Comparison of ENCODE assay signal across 8 mouse cellular contexts in the genomic region with DNA sequence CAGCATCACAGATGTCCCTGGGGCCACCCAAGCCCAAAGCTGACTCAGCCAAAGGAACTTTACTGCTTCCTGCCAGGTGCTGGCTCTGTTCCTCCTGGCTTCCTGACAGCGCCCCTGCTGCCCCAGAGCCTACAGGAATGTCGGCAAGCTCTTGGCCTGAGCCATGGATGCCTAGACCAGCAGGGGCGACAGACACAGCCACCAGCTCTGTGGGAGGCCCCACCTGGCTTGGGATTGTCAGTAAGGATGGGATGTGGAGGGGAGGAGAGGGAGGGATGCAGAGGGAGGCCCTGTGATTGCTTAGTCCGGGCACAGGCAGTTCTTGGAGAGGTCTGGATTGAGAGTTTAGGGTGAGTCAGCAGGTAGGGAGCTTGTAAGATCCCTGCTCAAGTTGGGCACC. TPM values are rescaled to one million over a fixed set of nuclear protein-coding genes. Genes with fewer than 3 reads are reported as not detected.
DNase-seq lines count a peak whose midpoint lies in the region; ATAC-seq and TF ChIP-seq lines count a peak whose summit lies in the region.
"Had no signal": no experiment of that assay in that cellular context is flagged by ENCODE, and none has a peak within 500 bp of the region (broad histone marks: within the 10 kb centered on the region; RNA-seq: fewer than 3 reads in every experiment).

No protein-coding gene starts in this region.

- H3K9me3 ChIP-seq in lung, postnatal 0 days (ENCODE audit: low read length) = no peaks in the 10 kb centered on the region
- no peaks in the 10 kb centered on the region for H3K9me3 ChIP-seq in forebrain, embryonic 13.5 days (replicated peaks)
- H3K9me3 ChIP-seq in limb, embryonic 10.5 days (replicated peaks) = no peaks in the 10 kb centered on the region
- H3K9me3 ChIP-seq: liver, embryonic 15.5 days had no signal

- H3K4me2 ChIP-seq in lung, postnatal 0 days (replicated peaks; ENCODE audit: low read depth, low read length) = no peak overlapping the region
- H3K4me2 ChIP-seq in forebrain, embryonic 13.5 days = no peak overlapping the region
- H3K4me2 ChIP-seq: liver, embryonic 15.5 days had no signal

- no peak for TF ChIP-seq EP300 in lung, postnatal 0 days (IDR thresholded peaks at IDR 0.05)

- WGBS in lung, postnatal 0 days = 9% methylated on average over 4 of the region's 4 CpGs
- WGBS in forebrain, embryonic 13.5 days = 11% methylated on average over 4 of the region's 4 CpGs
- 6% methylated on average over 4 of the region's 4 CpGs for WGBS in limb, embryonic 10.5 days

- H3K4me1 ChIP-seq in lung, postnatal 0 days (ENCODE audit: insufficient read depth, low read depth, low read length) = 0 out of 2 replicates have a peak, but pooled peaks cover 3% of the 10 kb centered on the region
- peaks cover 3% of the 10 kb centered on the region; the same call in 1 of the 2 replicates for H3K4me1 ChIP-seq in brown adipose tissue, adult 24 weeks (ENCODE audit: control insufficient read depth, insufficient read depth, insufficient read length, low read length)
- H3K4me1 ChIP-seq in forebrain, embryonic 13.5 days = peaks cover 12% of the 10 kb centered on the region
- H3K4me1 ChIP-seq in limb, embryonic 10.5 days = peaks cover 16% of the 10 kb centered on the region

- H3K27me3 ChIP-seq in lung, postnatal 0 days (replicated peaks; ENCODE audit: insufficient read depth, low read length) = no peaks in the 10 kb centered on the region
- H3K27me3 ChIP-seq in forebrain, embryonic 13.5 days = 0 out of 2 replicates have a peak, but pooled peaks cover 3% of the 10 kb centered on the region
- H3K27me3 ChIP-seq in limb, embryonic 10.5 days (ENCODE audit: low read depth, poor library complexity, severe bottlenecking) = no peaks in the 10 kb centered on the region

- peak; percentile 28; the same call in 1 of the 2 replicates for TF ChIP-seq CTCF in lung, postnatal 0 days (IDR thresholded peaks at IDR 0.05)

- peak; percentile 32; the same call in 1 of the 2 replicates for ATAC-seq in lung, postnatal 0 days
- 0 out of 2 replicates have a peak, but pooled peaks have one; percentile 49 for ATAC-seq in forebrain, embryonic 13.5 days

- DNase-seq in lung, postnatal 0 days (ENCODE audit: low spot score) = no peak
- no peak for DNase-seq in lung, postnatal 25 days (ENCODE audit: low spot score)
- no peak for DNase-seq in limb, embryonic 10.5 days (ENCODE audit: low spot score)
- DNase-seq in thymus, postnatal 0 days (ENCODE audit: low spot score) = no peak
- no peak for DNase-seq in layer of hippocampus, postnatal 25 days (ENCODE audit: extremely low spot score in 1 of 2, low spot score in 1 of 2)

- H3K36me3 ChIP-seq in lung, postnatal 0 days (ENCODE audit: insufficient read depth, low read length) = no peaks in the 10 kb centered on the region
- no peaks in the 10 kb centered on the region for H3K36me3 ChIP-seq in forebrain, embryonic 13.5 days (ENCODE audit: poor library complexity, severe bottlenecking)
- H3K36me3 ChIP-seq in limb, embryonic 10.5 days = no peaks in the 10 kb centered on the region
- H3K36me3 ChIP-seq: liver, embryonic 15.5 days had no signal

- no peak overlapping the region for H3K4me3 ChIP-seq in lung, postnatal 0 days (ENCODE audit: low read depth, low read length)
- H3K4me3 ChIP-seq in brown adipose tissue, adult 24 weeks (ENCODE audit: insufficient read depth, low read depth, low read length) = peak overlapping the region; percentile 31
- no peak overlapping the region for H3K4me3 ChIP-seq in forebrain, embryonic 13.5 days
- no peak overlapping the region for H3K4me3 ChIP-seq in limb, embryonic 10.5 days
- H3K4me3 ChIP-seq: liver, embryonic 15.5 days had no signal

- H3K27ac ChIP-seq in lung, postnatal 0 days (ENCODE audit: low read length) = peak overlapping the region; percentile 20; the same call in 1 of the 2 replicates
- H3K27ac ChIP-seq in brown adipose tissue, adult 24 weeks (replicated peaks; ENCODE audit: low read depth, low read length) = peak overlapping the region; percentile 58
- no peak overlapping the region for H3K27ac ChIP-seq in forebrain, embryonic 13.5 days
- H3K27ac ChIP-seq in limb, embryonic 10.5 days = peak overlapping the region; percentile 0; the same call in 1 of the 2 replicates
- H3K27ac ChIP-seq: liver, embryonic 15.5 days had no signal

- no peak overlapping the region for H3K9ac ChIP-seq in lung, postnatal 0 days (replicated peaks; ENCODE audit: low read depth)
- peak overlapping the region; percentile 21; the same call in 1 of the 2 replicates for H3K9ac ChIP-seq in forebrain, embryonic 13.5 days
- H3K9ac ChIP-seq: liver, embryonic 15.5 days had no signal

RNA-seq across cellular contexts. Expression of a gene that starts 6.4 kb away (rescaled TPM):
- polyA plus RNA-seq in lung, postnatal 0 days (2015; fragmentation: Nextera tagmentation; extraction: Ambion mirVana) = 63.7 and 68.5 TPM in 2 replicates
- polyA plus RNA-seq in brown adipose tissue, adult 24 weeks (2012; ENCODE audit: insufficient read depth, insufficient read length, missing spikeins) = 54.5 and 60.6 TPM in 2 replicates
- polyA plus RNA-seq in forebrain, embryonic 13.5 days (2015; fragmentation: Nextera tagmentation; extraction: Ambion mirVana) = 169 and 179 TPM in 2 replicates
- 174 and 187 TPM in 2 replicates for polyA plus RNA-seq in limb, embryonic 10.5 days (2016; fragmentation: Nextera tagmentation; extraction: Ambion mirVana)
- polyA plus RNA-seq in thymus, postnatal 0 days (2015; fragmentation: Nextera tagmentation; extraction: Ambion mirVana) = 93.8 and 98.6 TPM in 2 replicates
- 10 to 100 TPM; 92.7 to 95.6 TPM for total RNA-seq in layer of hippocampus, postnatal 25 days (2021)

RNA-seq across cellular contexts. Expression of a gene that starts 12.4 kb away (rescaled TPM):
- polyA plus RNA-seq in lung, postnatal 0 days (2015; fragmentation: Nextera tagmentation; extraction: Ambion mirVana) = 0.12 and 0.13 TPM in 2 replicates
- not detected in 2 replicates for polyA plus RNA-seq in brown adipose tissue, adult 24 weeks (2012; ENCODE audit: insufficient read depth, insufficient read length, missing spikeins)
- 0.50 and 0.67 TPM in 2 replicates for polyA plus RNA-seq in forebrain, embryonic 13.5 days (2015; fragmentation: Nextera tagmentation; extraction: Ambion mirVana)
- 0.16 and 0.23 TPM in 2 replicates for polyA plus RNA-seq in limb, embryonic 10.5 days (2016; fragmentation: Nextera tagmentation; extraction: Ambion mirVana)
- polyA plus RNA-seq in thymus, postnatal 0 days (2015; fragmentation: Nextera tagmentation; extraction: Ambion mirVana) = 0.49 and 1.6 TPM in 2 replicates
- 10 to 100 TPM in 1 of 2 experiments, 1 to 10 TPM in 1; 6.9 to 10.5 TPM for total RNA-seq in layer of hippocampus, postnatal 25 days (2021)
- polyA plus RNA-seq: liver, embryonic 15.5 days had no signal

RNA-seq across cellular contexts. Expression of a gene that starts 17.1 kb away (rescaled TPM):
- polyA plus RNA-seq in lung, postnatal 0 days (2015; fragmentation: Nextera tagmentation; extraction: Ambion mirVana) = 0.24 and 0.25 TPM in 2 replicates
- 5.8 and 6.0 TPM in 2 replicates for polyA plus RNA-seq in brown adipose tissue, adult 24 weeks (2012; ENCODE audit: insufficient read depth, insufficient read length, missing spikeins)
- 11.2 and 13.5 TPM in 2 replicates for polyA plus RNA-seq in forebrain, embryonic 13.5 days (2015; fragmentation: Nextera tagmentation; extraction: Ambion mirVana)
- 2.8 and 4.0 TPM in 2 replicates for polyA plus RNA-seq in limb, embryonic 10.5 days (2016; fragmentation: Nextera tagmentation; extraction: Ambion mirVana)
- 0.36 and 0.85 TPM in 2 replicates for polyA plus RNA-seq in thymus, postnatal 0 days (2015; fragmentation: Nextera tagmentation; extraction: Ambion mirVana)
- 10 to 100 TPM; 19.4 to 22.4 TPM for total RNA-seq in layer of hippocampus, postnatal 25 days (2021)

RNA-seq across cellular contexts. Expression of a gene that starts 17.1 kb away (rescaled TPM):
- 3,759 and 4,424 TPM in 2 replicates for polyA plus RNA-seq in lung, postnatal 0 days (2015; fragmentation: Nextera tagmentation; extraction: Ambion mirVana)
- 822 and 1,180 TPM in 2 replicates for polyA plus RNA-seq in brown adipose tissue, adult 24 weeks (2012; ENCODE audit: insufficient read depth, insufficient read length, missing spikeins)
- polyA plus RNA-seq in forebrain, embryonic 13.5 days (2015; fragmentation: Nextera tagmentation; extraction: Ambion mirVana) = 3,255 and 3,517 TPM in 2 replicates
- 3,636 and 3,729 TPM in 2 replicates for polyA plus RNA-seq in limb, embryonic 10.5 days (2016; fragmentation: Nextera tagmentation; extraction: Ambion mirVana)
- 6,882 and 7,160 TPM in 2 replicates for polyA plus RNA-seq in thymus, postnatal 0 days (2015; fragmentation: Nextera tagmentation; extraction: Ambion mirVana)
- total RNA-seq in layer of hippocampus, postnatal 25 days (2021) = 100 to 1,000 TPM; 634 to 770 TPM

RNA-seq across cellular contexts. Expression of a gene that starts 25.6 kb away (rescaled TPM):
- 22.7 and 25.5 TPM in 2 replicates for polyA plus RNA-seq in lung, postnatal 0 days (2015; fragmentation: Nextera tagmentation; extraction: Ambion mirVana)
- 3.0 and 3.4 TPM in 2 replicates for polyA plus RNA-seq in brown adipose tissue, adult 24 weeks (2012; ENCODE audit: insufficient read depth, insufficient read length, missing spikeins)
- polyA plus RNA-seq in forebrain, embryonic 13.5 days (2015; fragmentation: Nextera tagmentation; extraction: Ambion mirVana) = 57.0 and 58.2 TPM in 2 replicates
- 67.8 and 71.4 TPM in 2 replicates for polyA plus RNA-seq in limb, embryonic 10.5 days (2016; fragmentation: Nextera tagmentation; extraction: Ambion mirVana)
- 45.0 and 45.3 TPM in 2 replicates for polyA plus RNA-seq in thymus, postnatal 0 days (2015; fragmentation: Nextera tagmentation; extraction: Ambion mirVana)
- total RNA-seq in layer of hippocampus, postnatal 25 days (2021) = 10 to 100 TPM; 87.7 to 94.2 TPM
